Mouse (Mus musculus): ENCODE measurements around the gene Smg6. TPM values are rescaled to one million over a fixed set of nuclear protein-coding genes. Genes with fewer than 3 reads are reported as not detected.
A peak's percentile ranks its signal among the peaks of the same experiment; 100 is the strongest.

The Smg6 gene
- polyA plus RNA-seq, 1 experiment from 2014 or later: 22.4 TPM

GRCm38 (mm10) chr11:75034104-75034503 lies 108.5 kb downstream of the Smg6 start:
- no peak overlapping the region for H3K9ac ChIP-seq
- H3K27me3 ChIP-seq: no peaks in the 10 kb centered on the region
- no peak overlapping the region for H3K4me3 ChIP-seq
- peaks cover 7% of the 10 kb centered on the region for H3K36me3 ChIP-seq
- H3K9me3 ChIP-seq: no peaks in the 10 kb centered on the region
- no peak overlapping the region for H3K27ac ChIP-seq
- no peak overlapping the region for H3K4me2 ChIP-seq (replicated peaks)
- ATAC-seq (ENCODE audit: low FRiP score, low read depth): no peak
- 87% methylated on average over 3 of the region's 3 CpGs for WGBS
- H3K4me1 ChIP-seq: peaks cover 29% of the 10 kb centered on the region

- Histone ChIP-seq H3K27ac (peak overlapping the region; percentile 65), H3K9me3 (no peaks in the 10 kb centered on the region), H3K4me1 (peaks cover 54% of the 10 kb centered on the region), H3K4me2 (replicated peaks) (no peak overlapping the region), H3K4me3 (no peak overlapping the region), H3K27me3 (no peaks in the 10 kb centered on the region), H3K36me3 (peaks cover 29% of the 10 kb centered on the region), H3K9ac (no peak overlapping the region)
- WGBS: 70% methylated on average over 3 of the region's 3 CpGs
- ATAC-seq (ENCODE audit: low FRiP score, low read depth): no peak
Measured at GRCm38 (mm10) chr11:75044333-75044732, 118.7 kb downstream of the Smg6 start.

GRCm38 (mm10) chr11:75045822-75046221 lies 120.2 kb downstream of the Smg6 start:
- no peak for ATAC-seq (ENCODE audit: low FRiP score, low read depth)
- H3K27me3 ChIP-seq: no peaks in the 10 kb centered on the region
- WGBS: 79% methylated on average over 4 of the region's 4 CpGs
- H3K4me1 ChIP-seq: peaks cover 68% of the 10 kb centered on the region
- H3K4me3 ChIP-seq: no peak overlapping the region
- H3K27ac ChIP-seq: no peak overlapping the region
- no peak overlapping the region for H3K9ac ChIP-seq
- no peaks in the 10 kb centered on the region for H3K9me3 ChIP-seq
- no peak overlapping the region for H3K4me2 ChIP-seq (replicated peaks)
- peaks cover 19% of the 10 kb centered on the region for H3K36me3 ChIP-seq

GRCm38 (mm10) chr11:75046638-75047037 lies 121.0 kb downstream of the Smg6 start:
- Histone ChIP-seq H3K27ac (peak overlapping the region; percentile 85), H3K27me3 (no peaks in the 10 kb centered on the region), H3K36me3 (peaks cover 17% of the 10 kb centered on the region), H3K4me3 (no peak overlapping the region), H3K4me2 (replicated peaks) (no peak overlapping the region), H3K9me3 (no peaks in the 10 kb centered on the region), H3K4me1 (peaks cover 76% of the 10 kb centered on the region), H3K9ac (no peak overlapping the region)
- 44% methylated on average over 3 of the region's 3 CpGs for WGBS
- ATAC-seq (ENCODE audit: low FRiP score, low read depth): 0 out of 2 replicates have a peak, but pooled peaks have one; percentile 0

- Histone ChIP-seq H3K27me3 (no peaks in the 10 kb centered on the region), H3K4me2 (replicated peaks) (peak overlapping the region; percentile 33; the same call in 1 of the 2 replicates), H3K27ac (peak overlapping the region; percentile 85), H3K9ac (no peak overlapping the region), H3K4me1 (peaks cover 80% of the 10 kb centered on the region), H3K9me3 (no peaks in the 10 kb centered on the region), H3K4me3 (no peak overlapping the region), H3K36me3 (peaks cover 13% of the 10 kb centered on the region)
- 22% methylated on average over 6 of the region's 6 CpGs for WGBS
- peak; percentile 82 for ATAC-seq (ENCODE audit: low FRiP score, low read depth)
Measured at GRCm38 (mm10) chr11:75047066-75047465, 121.4 kb downstream of the Smg6 start.

- Histone ChIP-seq H3K36me3 (peaks cover 8% of the 10 kb centered on the region; the same call in 1 of the 2 replicates), H3K4me2 (replicated peaks) (peak overlapping the region; percentile 33; the same call in 1 of the 2 replicates), H3K9ac (no peak overlapping the region), H3K27me3 (no peaks in the 10 kb centered on the region), H3K4me1 (peaks cover 88% of the 10 kb centered on the region), H3K4me3 (no peak overlapping the region), H3K27ac (peak overlapping the region; percentile 95), H3K9me3 (no peaks in the 10 kb centered on the region)
- ATAC-seq (ENCODE audit: low FRiP score, low read depth): no peak
- WGBS: 64% methylated on average over 7 of the region's 7 CpGs
Measured at GRCm38 (mm10) chr11:75047736-75048407, 122.2 kb downstream of the Smg6 start.

- H3K9me3 ChIP-seq: no peaks in the 10 kb centered on the region
- no peak overlapping the region for H3K9ac ChIP-seq
- H3K4me1 ChIP-seq: peaks cover 96% of the 10 kb centered on the region
- ATAC-seq (ENCODE audit: low FRiP score, low read depth): no peak
- H3K27ac ChIP-seq: peak overlapping the region; percentile 95
- H3K27me3 ChIP-seq: no peaks in the 10 kb centered on the region
- 0 out of 2 replicates have a peak overlapping the region, but pooled peaks have one; percentile 3 for H3K4me2 ChIP-seq (replicated peaks)
- peaks cover 5% of the 10 kb centered on the region; the same call in 1 of the 2 replicates for H3K36me3 ChIP-seq
- H3K4me3 ChIP-seq: no peak overlapping the region
- WGBS: 8% methylated on average over 2 of the region's 2 CpGs
Measured at GRCm38 (mm10) chr11:75049146-75049545, 123.5 kb downstream of the Smg6 start.

GRCm38 (mm10) chr11:75049807-75050206 lies 124.2 kb downstream of the Smg6 start:
- WGBS: 16% methylated on average over 2 of the region's 2 CpGs
- peak; percentile 54 for ATAC-seq (ENCODE audit: low FRiP score, low read depth)
- H3K27ac ChIP-seq: peak overlapping the region; percentile 95

GRCm38 (mm10) chr11:75051239-75051638 lies 125.6 kb downstream of the Smg6 start:
- H3K27me3 ChIP-seq: no peaks in the 10 kb centered on the region
- H3K36me3 ChIP-seq: peaks cover 7% of the 10 kb centered on the region; the same call in 1 of the 2 replicates
- H3K4me2 ChIP-seq (replicated peaks): peak overlapping the region; percentile 35
- H3K4me3 ChIP-seq: no peak overlapping the region
- peak overlapping the region; percentile 91 for H3K27ac ChIP-seq
- ATAC-seq (ENCODE audit: low FRiP score, low read depth): no peak
- no peaks in the 10 kb centered on the region for H3K9me3 ChIP-seq
- no peak overlapping the region for H3K9ac ChIP-seq
- 46% methylated on average over 1 of the region's 1 CpGs for WGBS
- H3K4me1 ChIP-seq: peaks cover 87% of the 10 kb centered on the region

More at GRCm38 (mm10) chr11:75049807-75050206, 124.2 kb downstream of the Smg6 start:
- Histone ChIP-seq H3K4me2 (replicated peaks) (0 out of 2 replicates have a peak overlapping the region, but pooled peaks have one; percentile 3), H3K9me3 (no peaks in the 10 kb centered on the region), H3K4me1 (peaks cover 96% of the 10 kb centered on the region), H3K27me3 (no peaks in the 10 kb centered on the region), H3K4me3 (no peak overlapping the region), H3K9ac (no peak overlapping the region), H3K36me3 (0 out of 2 replicates have a peak, but pooled peaks cover 3% of the 10 kb centered on the region)

GRCm38 (mm10) chr11:75051712-75052550 lies 126.3 kb downstream of the Smg6 start:
- H3K9me3 ChIP-seq: no peaks in the 10 kb centered on the region
- 21% methylated on average over 13 of the region's 13 CpGs for WGBS
- peaks cover 9% of the 10 kb centered on the region for H3K36me3 ChIP-seq
- peak overlapping the region; percentile 91 for H3K27ac ChIP-seq
- no peaks in the 10 kb centered on the region for H3K27me3 ChIP-seq
- peaks cover 80% of the 10 kb centered on the region for H3K4me1 ChIP-seq
- 0 out of 2 replicates have a peak overlapping the region, but pooled peaks have one; percentile 4 for H3K9ac ChIP-seq
- no peak for ATAC-seq (ENCODE audit: low FRiP score, low read depth)
- peak overlapping the region; percentile 35 for H3K4me2 ChIP-seq (replicated peaks)
- H3K4me3 ChIP-seq: no peak overlapping the region

- no peaks in the 10 kb centered on the region for H3K9me3 ChIP-seq
- H3K9ac ChIP-seq: no peak overlapping the region
- no peak for ATAC-seq (ENCODE audit: low FRiP score, low read depth)
- H3K27ac ChIP-seq: peak overlapping the region; percentile 91
- H3K4me2 ChIP-seq (replicated peaks): no peak overlapping the region
- H3K4me1 ChIP-seq: peaks cover 70% of the 10 kb centered on the region
- H3K27me3 ChIP-seq: no peaks in the 10 kb centered on the region
- 71% methylated on average over 2 of the region's 2 CpGs for WGBS
- no peak overlapping the region for H3K4me3 ChIP-seq
- H3K36me3 ChIP-seq: peaks cover 12% of the 10 kb centered on the region
Measured at GRCm38 (mm10) chr11:75053020-75053419, 127.4 kb downstream of the Smg6 start.

GRCm38 (mm10) chr11:75053722-75054121 lies 128.1 kb downstream of the Smg6 start:
- H3K4me1 ChIP-seq: peaks cover 63% of the 10 kb centered on the region
- 31% methylated on average over 7 of the region's 7 CpGs for WGBS
- peaks cover 15% of the 10 kb centered on the region for H3K36me3 ChIP-seq
- no peaks in the 10 kb centered on the region for H3K9me3 ChIP-seq
- no peaks in the 10 kb centered on the region for H3K27me3 ChIP-seq
- peak overlapping the region; percentile 91 for H3K27ac ChIP-seq
- no peak for ATAC-seq (ENCODE audit: low FRiP score, low read depth)
- peak overlapping the region; percentile 25; the same call in 1 of the 2 replicates for H3K4me2 ChIP-seq (replicated peaks)
- no peak overlapping the region for H3K4me3 ChIP-seq
- H3K9ac ChIP-seq: no peak overlapping the region
